Mouse (Mus musculus): ENCODE data around the gene Pptc7.

GRCm38 (mm10) chr5:122306536-122306935, 22.4 kb downstream of the Pptc7 start:
- TF ChIP-seq POLR2A (IDR thresholded peaks at IDR 0.05; ENCODE audit: insufficient read depth, low read length): no peak
- no peak for TF ChIP-seq EP300 (IDR thresholded peaks at IDR 0.05; ENCODE audit: insufficient read depth, low read depth, low read length)
- no peak for TF ChIP-seq CTCF (IDR thresholded peaks at IDR 0.05; ENCODE audit: low read depth, low read length)

All from ES-Bruce4 (cell line).